ENCODE assay signal across 1 mouse cellular context in genomic region chr6:122804418-122804817, GRCm38 (mm10).
TF ChIP-seq lines count a peak whose summit lies in the region.

No protein-coding gene starts in this region.

TF ChIP-seq in MEL, 35 proteins besides CTCF, POLR2A, EP300 and RAD21 (continued from another document):
- peak; percentile 83; the same call in 1 of the 2 replicates for TF ChIP-seq BHLHE40 (IDR thresholded peaks at IDR 0.05; ENCODE audit: borderline replicate concordance, low read depth, low read length)
- TF ChIP-seq MAX (IDR thresholded peaks at IDR 0.05; ENCODE audit: low read length), result peak; percentile 92
TF ChIP-seq in MEL: peak in this region for 21.
